Mouse (Mus musculus) splenic B cell, adult 2 months (primary cell): Measurements from ENCODE around the gene Gsn.

Experiments used
- DNase-seq: peaks from one replicate; pipeline ENCODE4 v3.0.0-alpha.2; 2011; ENCODE audit warnings: low read depth, low spot score
- H3K27me3 ChIP-seq: 2 replicates; pipeline ENCODE4 v1.6.1; 2012; ENCODE audit warnings: mild to moderate bottlenecking, low read length, moderate library complexity, mixed read lengths; ENCODE audit not compliant: control insufficient read depth, poor library complexity, insufficient read depth, severe bottlenecking
- H3K36me3 ChIP-seq: 2 replicates; pipeline ENCODE4 v1.6.1; 2012; ENCODE audit warnings: mild to moderate bottlenecking, low read length, moderate library complexity, mixed read lengths; ENCODE audit not compliant: control insufficient read depth, poor library complexity, insufficient read depth, severe bottlenecking

Gsn gene

GRCm38 (mm10) chr2:35264095-35264494 is 7.9 kb downstream of the Gsn start:
- Histone ChIP-seq H3K27me3 (no peaks in the 10 kb centered on the region), H3K36me3 (no peaks in the 10 kb centered on the region)
- DNase-seq: no peak

DNA sequence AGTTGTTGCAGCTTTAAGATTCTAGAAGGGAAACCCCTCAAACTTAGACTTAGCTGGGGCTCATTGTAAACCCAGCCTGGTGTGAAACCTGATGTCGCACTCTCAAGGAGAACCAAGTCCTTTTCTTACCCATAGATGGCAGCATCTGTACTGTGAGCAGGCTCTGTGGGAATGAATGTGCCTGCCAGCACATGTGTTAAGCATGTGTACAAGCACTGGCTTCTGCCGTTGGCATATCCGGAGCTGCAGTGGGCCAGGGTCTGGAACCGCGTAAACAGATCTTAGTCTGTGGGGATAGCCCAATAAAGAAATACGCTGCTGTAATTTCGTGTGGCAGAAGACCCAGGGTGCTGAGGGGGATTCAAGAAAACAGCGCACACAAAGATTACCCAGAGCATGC is 9.1 kb downstream of the Gsn start:
- H3K27me3 ChIP-seq: no peaks in the 10 kb centered on the region
- DNase-seq: peak; percentile 70
- H3K36me3 ChIP-seq: no peaks in the 10 kb centered on the region

DNA sequence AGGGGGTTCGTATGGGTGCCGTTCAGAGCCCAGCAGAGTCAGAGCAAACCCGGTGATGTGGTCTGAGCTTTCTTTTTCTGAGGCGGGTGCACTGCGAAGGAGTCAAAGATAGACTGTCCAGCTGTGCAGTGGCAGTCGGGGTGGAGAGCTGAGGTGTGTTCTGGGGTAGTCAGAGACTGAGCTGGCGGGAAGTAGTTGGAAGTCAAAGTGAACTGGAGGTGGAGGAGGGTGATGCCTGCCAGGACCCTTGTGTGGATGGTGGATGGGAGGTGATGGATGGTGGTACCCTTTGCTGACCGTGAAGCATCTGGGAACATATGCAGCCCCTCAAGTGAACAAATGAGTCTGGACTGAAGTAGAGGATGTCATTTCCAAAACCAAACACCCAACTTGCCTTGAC is 9.6 kb downstream of the Gsn start:
- Histone ChIP-seq H3K27me3 (no peaks in the 10 kb centered on the region), H3K36me3 (no peaks in the 10 kb centered on the region)
- no peak for DNase-seq

- H3K36me3 ChIP-seq: no peaks in the 10 kb centered on the region
- H3K27me3 ChIP-seq: no peaks in the 10 kb centered on the region
- no peak for DNase-seq
Measured at GRCm38 (mm10) chr2:35266251-35266905, 10.2 kb downstream of the Gsn start.

- no peaks in the 10 kb centered on the region for H3K36me3 ChIP-seq
- DNase-seq: no peak
Measured at GRCm38 (mm10) chr2:35267156-35267875, 11.1 kb downstream of the Gsn start.

GRCm38 (mm10) chr2:35267876-35268566 is 11.8 kb downstream of the Gsn start:
- DNase-seq: no peak
- no peaks in the 10 kb centered on the region for H3K36me3 ChIP-seq
- H3K27me3 ChIP-seq: no peaks in the 10 kb centered on the region

More at GRCm38 (mm10) chr2:35267156-35267875, 11.1 kb downstream of the Gsn start:
- H3K27me3 ChIP-seq: no peaks in the 10 kb centered on the region

- H3K36me3 ChIP-seq: no peaks in the 10 kb centered on the region
- no peak for DNase-seq
- H3K27me3 ChIP-seq: no peaks in the 10 kb centered on the region
Measured at GRCm38 (mm10) chr2:35269136-35269535, 13.0 kb downstream of the Gsn start.

DNA sequence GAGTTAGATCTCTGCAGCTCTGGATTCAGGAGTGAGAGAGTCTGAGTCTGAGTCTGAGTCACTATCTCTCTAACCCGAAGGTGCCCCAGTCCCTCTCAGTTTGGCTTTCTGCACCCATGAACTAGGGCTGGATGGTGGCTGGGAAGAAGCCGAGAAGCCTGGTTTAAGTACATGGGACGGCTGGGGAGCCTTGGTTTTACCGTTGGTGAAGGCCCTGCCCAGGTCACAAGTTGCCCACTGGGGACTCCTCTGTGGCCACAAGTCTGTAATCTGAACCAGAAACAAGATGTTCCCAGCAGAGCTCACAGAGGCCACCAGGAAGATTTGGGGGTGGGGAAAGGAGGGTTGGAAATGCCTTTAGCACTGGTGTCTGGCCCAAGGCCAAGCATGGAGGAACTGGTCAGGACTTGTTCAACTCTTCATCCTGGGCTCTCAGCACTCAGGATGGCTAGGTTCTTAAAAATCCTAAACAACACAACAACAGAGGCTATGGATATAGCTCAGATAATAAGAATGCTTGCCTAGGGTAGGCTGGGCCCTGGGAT is 13.6 kb downstream of the Gsn start:
- no peak for DNase-seq
- H3K27me3 ChIP-seq: no peaks in the 10 kb centered on the region
- H3K36me3 ChIP-seq: no peaks in the 10 kb centered on the region

GRCm38 (mm10) chr2:35270531-35270984 is 14.4 kb downstream of the Gsn start:
- DNase-seq: peak; percentile 81
- Histone ChIP-seq H3K36me3 (no peaks in the 10 kb centered on the region), H3K27me3 (no peaks in the 10 kb centered on the region)

DNA sequence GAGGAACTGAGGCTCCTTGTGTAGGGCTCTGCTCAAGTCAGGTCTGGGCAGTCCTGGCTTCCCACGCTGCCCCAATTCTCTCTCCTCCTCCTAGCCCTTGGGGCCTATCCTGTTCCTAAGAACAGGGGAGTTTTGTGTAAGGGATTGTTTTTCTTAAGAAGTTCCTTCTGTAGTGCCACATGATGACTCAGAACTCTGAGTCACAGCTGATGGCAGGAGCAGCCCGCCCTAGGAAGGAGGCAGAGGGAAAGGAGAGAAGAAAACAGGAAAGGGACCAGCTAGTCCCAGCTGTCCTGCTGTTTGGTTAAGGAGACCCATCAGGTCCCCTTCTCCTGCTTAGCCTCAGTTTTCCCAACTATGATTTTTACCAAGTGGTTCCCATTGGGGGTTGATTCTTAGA is 15.6 kb downstream of the Gsn start:
- no peak for DNase-seq
- H3K27me3 ChIP-seq: no peaks in the 10 kb centered on the region

DNA sequence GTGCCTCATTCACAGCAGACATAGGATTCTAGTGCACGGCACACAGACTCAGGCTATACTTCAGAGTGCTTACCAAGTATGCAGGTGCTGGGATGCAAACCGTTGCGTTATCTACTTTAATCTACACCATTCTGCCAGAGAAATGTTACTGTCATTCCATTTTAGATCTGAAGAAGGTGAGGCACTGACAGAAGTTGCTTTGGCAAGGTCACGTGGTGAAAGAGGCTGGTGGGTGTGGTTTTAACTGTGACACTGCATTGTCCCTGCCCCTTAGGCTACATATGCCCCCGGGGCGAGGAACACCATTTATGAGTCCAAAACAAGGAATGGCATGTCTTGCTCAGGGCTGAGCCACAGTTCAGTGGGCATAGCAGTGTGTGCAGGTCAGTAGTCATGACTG is 16.7 kb downstream of the Gsn start:
- H3K36me3 ChIP-seq: no peaks in the 10 kb centered on the region
- DNase-seq: no peak
- no peaks in the 10 kb centered on the region for H3K27me3 ChIP-seq

More for the DNA sequence above, 15.6 kb downstream of the Gsn start:
- no peaks in the 10 kb centered on the region for H3K36me3 ChIP-seq

DNA sequence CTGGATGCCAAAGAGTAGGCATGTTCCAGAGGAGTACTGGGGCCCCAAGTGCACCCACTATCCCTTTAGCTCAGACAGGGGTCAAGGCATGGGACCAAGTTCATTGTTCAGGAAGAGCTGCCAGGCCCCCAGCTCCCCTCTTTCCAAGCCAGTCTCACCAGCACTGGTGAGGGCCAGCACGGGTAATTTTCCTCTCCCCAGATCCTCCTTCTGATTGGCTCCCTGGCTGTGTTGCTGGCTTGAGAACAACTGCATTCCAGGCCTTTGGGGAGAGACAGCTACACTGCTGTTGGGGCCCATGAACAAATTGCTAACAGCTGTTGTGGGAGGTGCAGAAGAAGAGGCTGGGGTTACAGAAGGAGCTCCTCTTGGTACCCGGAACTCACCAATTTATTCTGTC is 17.4 kb downstream of the Gsn start:
- DNase-seq: no peak
- H3K27me3 ChIP-seq: no peaks in the 10 kb centered on the region
- H3K36me3 ChIP-seq: no peaks in the 10 kb centered on the region

DNA sequence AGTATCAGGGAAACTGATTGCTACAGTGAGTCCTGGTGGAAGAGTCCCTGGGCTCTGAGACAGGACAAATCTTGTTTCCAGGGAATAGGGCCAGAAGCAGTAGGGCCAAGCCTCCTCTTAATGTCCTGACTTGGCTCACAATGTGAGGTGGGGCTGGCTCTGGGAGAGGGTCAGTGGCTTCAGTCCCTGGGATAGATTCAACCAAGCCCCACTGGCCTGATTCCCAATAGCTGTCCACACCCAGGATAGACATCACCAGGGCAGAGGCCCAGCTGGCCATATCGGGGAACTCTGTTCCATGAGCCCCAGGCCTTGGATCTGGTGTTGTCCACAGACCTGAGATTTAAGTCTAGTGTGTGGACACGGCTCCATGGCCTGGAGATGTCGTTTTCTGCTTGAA is 21.5 kb downstream of the Gsn start:
- DNase-seq: no peak
- no peaks in the 10 kb centered on the region for H3K27me3 ChIP-seq
- no peaks in the 10 kb centered on the region for H3K36me3 ChIP-seq

DNA sequence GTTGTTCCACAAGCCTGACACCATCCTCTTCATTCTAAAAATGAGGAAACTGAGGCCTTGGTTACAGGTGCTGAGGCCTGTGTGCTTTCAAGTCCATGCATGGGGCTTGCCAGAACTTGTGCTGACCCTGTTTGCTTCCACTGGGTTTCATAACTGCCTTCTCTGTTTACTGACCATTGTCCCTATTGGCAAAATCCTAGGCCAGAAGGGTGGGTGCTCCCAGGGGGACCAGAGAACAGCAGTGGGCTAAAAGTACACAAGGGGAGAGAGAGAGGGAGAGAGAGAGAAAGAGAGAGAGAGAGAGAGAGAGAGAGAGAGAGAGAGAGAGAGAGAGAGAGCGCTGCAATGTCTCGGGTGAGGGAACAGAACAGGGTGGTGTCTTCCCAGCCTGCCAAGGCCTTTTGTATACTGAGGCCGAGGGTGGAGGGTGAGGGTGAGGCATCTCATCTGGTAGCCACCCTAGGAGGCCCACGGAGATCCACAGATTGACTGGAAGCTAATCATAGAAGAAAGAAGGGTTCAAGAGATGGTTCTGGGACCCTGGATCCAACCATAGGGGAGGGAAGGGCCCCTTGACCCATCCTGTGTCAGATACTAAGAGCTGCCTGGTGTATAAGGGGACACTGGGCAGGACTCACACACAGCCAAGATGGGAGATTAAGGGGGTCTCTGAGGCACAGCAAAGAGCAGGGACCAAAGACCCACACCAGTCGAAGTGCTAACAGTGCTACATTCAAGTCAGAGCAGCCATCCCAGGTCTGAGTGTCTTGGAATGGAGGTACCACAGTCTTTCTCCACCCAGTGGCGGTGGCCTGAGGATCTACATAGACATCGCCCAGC is 22.4 kb downstream of the Gsn start:
- no peak for DNase-seq
- Histone ChIP-seq H3K36me3 (no peaks in the 10 kb centered on the region), H3K27me3 (no peaks in the 10 kb centered on the region)
